Mouse (Mus musculus) stomach, postnatal 0 days (tissue): ENCODE measurements at regions not wholly inside any gene's neighbourhood (a gene's known extent, or its start where the extent isn't known, plus 50 kb on each side); places are given as distances from the start of the nearest gene placed in this dataset.

ENCODE experiments used
- ATAC-seq: fragments of 200-750 bp; cut with Nextera tagmentation; 2 replicates; pipeline ENCODE4 v1.8.0; 2017; ENCODE audit not compliant: low FRiP score, low TSS enrichment
- DNase-seq: peaks from one replicate; pipeline ENCODE4 v3.0.0-alpha.2; 2016; ENCODE audit warnings: low spot score
- H3K27ac ChIP-seq: fragments of 300-500 bp; sonication (generic); replicated peaks from 2 replicates; pipeline ENCODE4 v1.5.1; 2014; ENCODE audit warnings: mild to moderate bottlenecking, control low read depth
- H3K27me3 ChIP-seq: fragments of 300-500 bp; sonication (generic); 2 replicates; pipeline ENCODE4 v1.6.1; 2014; ENCODE audit warnings: low read length; ENCODE audit not compliant: control insufficient read depth, insufficient read depth
- H3K36me3 ChIP-seq: fragments of 300-500 bp; sonication (generic); 2 replicates; pipeline ENCODE4 v1.6.1; 2014; ENCODE audit warnings: low read length, mixed read lengths; ENCODE audit not compliant: control insufficient read depth, insufficient read depth
- H3K4me1 ChIP-seq: fragments of 300-500 bp; sonication (generic); replicated peaks from 2 replicates; pipeline ENCODE4 v1.6.1; 2014; ENCODE audit warnings: antibody characterized with exemption; ENCODE audit not compliant: control insufficient read depth, insufficient read depth
- H3K4me2 ChIP-seq: fragments of 300-500 bp; sonication (generic); replicated peaks from 2 replicates; pipeline ENCODE4 v1.6.1; 2014; ENCODE audit warnings: low read depth, mild to moderate bottlenecking, control low read depth, moderate library complexity
- H3K4me3 ChIP-seq: fragments of 300-500 bp; sonication (generic); 2 replicates; pipeline ENCODE4 v1.5.1; 2014; ENCODE audit warnings: low read depth, low read length, control low read depth
- H3K9ac ChIP-seq: fragments of 300-500 bp; sonication (generic); 2 replicates; pipeline ENCODE4 v1.6.1; 2014; ENCODE audit warnings: mild to moderate bottlenecking, low read length, control low read depth, mixed read lengths
- H3K9me3 ChIP-seq: fragments of 300-500 bp; sonication (generic); 2 replicates; pipeline ENCODE4 v1.6.1; 2016; ENCODE audit warnings: low read length; ENCODE audit not compliant: control insufficient read depth
- CTCF ChIP-seq: IDR thresholded peaks from 2 replicates; pipeline ENCODE4 v1.5.1; 2016; ENCODE audit warnings: antibody characterized with exemption, low read depth, mild to moderate bottlenecking, moderate library complexity
- EP300 ChIP-seq: optimal IDR thresholded peaks from 2 replicates; pipeline ENCODE3; 2016; ENCODE audit warnings: antibody characterized with exemption
- WGBS: fragments of 180-500 bp; shearing (Covaris S2); extraction: QIAGEN DNeasy Blood & Tissue Kit; methylation state at CpG from one replicate; pipeline ENCODE4 v1.1.7; 2014; 5-methylcytosine and 5-hydroxymethylcytosine counted together

DNA sequence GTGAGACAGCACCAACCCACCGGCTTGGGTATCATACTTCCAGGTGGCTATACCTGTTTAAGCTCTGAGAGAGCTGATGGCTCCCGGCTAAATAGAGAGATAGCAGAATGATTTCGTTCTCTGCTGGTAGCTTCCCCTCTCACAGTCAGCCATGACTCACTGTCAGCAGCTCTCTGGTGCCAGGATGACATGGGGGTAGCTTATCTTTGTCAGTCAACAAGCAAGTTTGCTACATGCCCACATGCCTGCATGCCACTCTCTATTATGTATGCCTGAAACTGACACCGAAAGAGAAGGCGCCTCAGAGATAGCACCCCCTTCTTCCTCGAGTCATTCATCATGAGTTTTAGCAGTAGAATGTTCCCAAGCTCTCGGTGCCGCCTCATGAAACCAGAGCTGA lies 419.2 kb downstream of the Dmrt2 start:
- DNase-seq (no peak), ATAC-seq (no peak)
- WGBS, result 51% methylated on average over 8 of the region's 8 CpGs
- no peak overlapping the region for H3K4me3 ChIP-seq
- H3K27ac ChIP-seq, result no peak overlapping the region
- H3K27me3 ChIP-seq, result no peaks in the 10 kb centered on the region
- no peak overlapping the region for H3K4me2 ChIP-seq
- no peaks in the 10 kb centered on the region for H3K4me1 ChIP-seq
- H3K36me3 ChIP-seq, result no peaks in the 10 kb centered on the region
- TF ChIP-seq EP300, result no peak
- TF ChIP-seq CTCF, result no peak
- H3K9me3 ChIP-seq, result no peaks in the 10 kb centered on the region
- H3K9ac ChIP-seq, result no peak overlapping the region

DNA sequence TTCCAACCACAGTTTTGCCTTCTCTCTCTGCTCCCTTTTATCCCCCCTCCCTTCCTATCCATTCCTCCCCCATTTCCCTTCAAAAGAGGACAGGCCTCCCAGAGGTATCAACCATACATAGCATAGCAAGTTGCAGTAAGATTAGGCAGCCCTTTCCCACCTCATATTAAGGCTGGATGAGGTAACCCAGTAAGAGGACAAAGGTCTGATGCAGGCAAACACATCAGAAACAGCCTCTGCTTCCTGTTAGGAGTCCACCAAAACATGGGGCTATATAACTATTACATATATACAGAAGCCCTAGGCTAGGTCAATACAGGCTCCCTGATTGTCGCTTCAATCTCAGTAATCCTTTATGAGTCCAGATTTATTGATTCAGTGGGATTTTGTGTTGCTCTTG lies 421.6 kb downstream of the Dmrt2 start:
- 97% methylated on average over 1 of the region's 1 CpGs for WGBS
- H3K9me3 ChIP-seq, result no peaks in the 10 kb centered on the region
- ATAC-seq, result no peak
- TF ChIP-seq EP300, result no peak
- TF ChIP-seq CTCF, result no peak
- no peaks in the 10 kb centered on the region for H3K4me1 ChIP-seq
- no peak for DNase-seq
- H3K36me3 ChIP-seq, result no peaks in the 10 kb centered on the region
- H3K9ac ChIP-seq, result no peak overlapping the region
- no peaks in the 10 kb centered on the region for H3K27me3 ChIP-seq
- H3K4me3 ChIP-seq, result no peak overlapping the region
- no peak overlapping the region for H3K27ac ChIP-seq
- H3K4me2 ChIP-seq, result no peak overlapping the region

DNA sequence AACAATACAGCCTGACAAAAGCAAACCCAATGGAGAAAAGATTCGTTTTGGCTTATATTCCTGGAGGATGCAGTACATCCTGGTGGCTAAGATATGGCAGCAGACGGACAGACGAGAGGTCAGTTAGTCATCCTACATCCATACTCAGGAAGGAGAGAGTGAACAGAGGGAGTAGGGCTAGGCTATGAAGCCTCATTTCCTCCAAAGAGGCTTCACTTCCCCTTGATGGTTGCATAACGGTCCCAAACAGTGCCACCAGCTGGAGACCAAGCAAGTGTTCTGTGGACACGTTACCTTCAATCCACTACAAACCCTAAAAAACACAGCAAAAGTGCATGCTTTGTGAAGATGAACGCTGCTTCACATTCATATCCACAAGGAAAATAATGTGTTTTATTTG lies 442.1 kb downstream of the Dmrt2 start:
- Histone ChIP-seq H3K4me3 (no peak overlapping the region), H3K9ac (no peak overlapping the region), H3K9me3 (no peaks in the 10 kb centered on the region), H3K4me2 (no peak overlapping the region), H3K36me3 (no peaks in the 10 kb centered on the region), H3K27ac (no peak overlapping the region), H3K27me3 (no peaks in the 10 kb centered on the region), H3K4me1 (no peaks in the 10 kb centered on the region)
- DNase-seq (no peak), ATAC-seq (no peak)
- TF ChIP-seq EP300 (no peak), CTCF (no peak)
- WGBS, result 79% methylated on average over 6 of the region's 6 CpGs

DNA sequence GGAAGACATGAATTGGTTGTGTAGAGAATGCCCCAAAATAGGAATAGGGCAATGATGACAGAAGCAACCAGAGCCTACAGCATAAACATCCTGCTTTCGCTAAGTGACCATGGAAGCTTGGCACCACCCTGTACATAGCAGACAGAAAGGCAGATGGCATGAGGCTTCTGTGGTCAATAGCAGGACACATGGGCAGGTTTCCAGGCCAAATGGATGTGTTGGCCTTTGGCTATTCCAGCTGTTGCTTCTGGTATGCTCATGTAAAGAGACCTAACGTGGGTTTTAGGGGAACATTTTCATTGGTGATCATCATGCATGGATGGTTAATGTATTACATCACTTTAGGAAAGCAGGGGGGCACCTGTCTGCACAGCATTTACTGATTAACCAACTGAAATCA lies 456.2 kb downstream of the Dmrt2 start:
- H3K27ac ChIP-seq, result no peak overlapping the region
- H3K36me3 ChIP-seq, result no peaks in the 10 kb centered on the region
- no peaks in the 10 kb centered on the region for H3K27me3 ChIP-seq
- DNase-seq, result no peak
- H3K9ac ChIP-seq, result no peak overlapping the region
- no peaks in the 10 kb centered on the region for H3K9me3 ChIP-seq
- H3K4me2 ChIP-seq, result no peak overlapping the region
- no peak overlapping the region for H3K4me3 ChIP-seq
- ATAC-seq, result no peak
- TF ChIP-seq EP300 (no peak), CTCF (no peak)
- 73% methylated on average over 2 of the region's 2 CpGs for WGBS
- H3K4me1 ChIP-seq, result no peaks in the 10 kb centered on the region

DNA sequence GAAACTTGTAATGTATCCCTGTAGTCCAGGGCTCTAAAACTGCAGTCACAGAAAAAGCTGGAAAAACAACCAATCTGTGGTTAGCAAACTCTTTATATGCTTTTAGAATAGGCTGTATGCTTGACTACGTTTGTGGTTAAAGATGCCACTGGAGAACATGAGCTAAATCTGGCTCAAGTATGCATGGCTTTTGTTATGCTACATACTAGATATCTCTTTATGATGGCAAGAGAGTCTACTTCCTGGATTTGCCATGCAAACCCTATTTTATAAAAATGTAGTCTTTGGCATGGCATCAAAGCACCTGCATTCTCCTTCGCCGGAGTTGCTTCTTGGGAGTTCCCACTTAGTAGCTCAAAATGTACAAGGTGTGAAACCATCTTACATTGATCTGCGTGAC lies 462.2 kb downstream of the Dmrt2 start:
- H3K27ac ChIP-seq, result no peak overlapping the region
- ATAC-seq (no peak), DNase-seq (no peak)
- no peaks in the 10 kb centered on the region for H3K9me3 ChIP-seq
- H3K36me3 ChIP-seq, result no peaks in the 10 kb centered on the region
- WGBS, result 72% methylated on average over 4 of the region's 4 CpGs
- H3K4me2 ChIP-seq, result no peak overlapping the region
- no peaks in the 10 kb centered on the region for H3K4me1 ChIP-seq
- no peak overlapping the region for H3K4me3 ChIP-seq
- H3K27me3 ChIP-seq, result no peaks in the 10 kb centered on the region
- H3K9ac ChIP-seq, result no peak overlapping the region
- TF ChIP-seq EP300 (no peak), CTCF (no peak)

DNA sequence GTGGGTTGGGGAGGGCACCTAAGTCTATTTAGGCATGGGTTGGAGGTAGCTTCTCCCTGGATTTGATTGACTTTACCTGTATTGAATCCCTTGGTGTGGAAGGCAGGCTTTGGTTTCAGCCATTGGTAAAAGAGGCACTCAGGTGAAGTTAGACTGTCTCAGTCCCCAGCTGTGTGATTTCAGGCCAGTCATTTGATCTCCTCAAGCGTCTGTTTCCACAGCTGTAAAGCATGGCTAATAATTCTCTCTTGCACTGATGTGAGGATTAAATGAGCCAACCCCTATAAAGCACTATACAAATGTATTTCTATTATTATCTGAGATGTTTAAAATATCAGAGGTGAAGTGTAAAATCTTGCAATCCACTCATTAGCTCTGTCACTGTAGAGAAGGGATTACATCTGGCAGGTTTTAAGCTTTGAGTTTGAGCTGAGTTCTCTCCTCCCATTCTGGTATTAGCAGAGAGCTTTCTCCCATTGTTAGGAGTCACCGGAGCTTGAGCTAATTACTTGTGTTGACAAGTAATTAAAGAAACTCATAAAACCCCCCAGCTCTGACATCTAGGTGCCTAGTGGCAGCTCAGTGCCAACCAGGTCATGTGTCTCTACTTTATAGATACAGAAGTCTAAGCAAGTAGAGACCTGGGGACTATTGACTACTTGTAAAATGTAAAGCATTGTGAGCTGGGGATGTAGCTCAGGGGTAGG lies 463.3 kb downstream of the Dmrt2 start:
- DNase-seq (no peak), ATAC-seq (no peak)
- H3K4me3 ChIP-seq, result no peak overlapping the region
- TF ChIP-seq EP300 (no peak), CTCF (no peak)
- no peak overlapping the region for H3K27ac ChIP-seq
- H3K27me3 ChIP-seq, result no peaks in the 10 kb centered on the region
- 14% methylated on average over 2 of the region's 2 CpGs for WGBS
- H3K36me3 ChIP-seq, result no peaks in the 10 kb centered on the region
- no peak overlapping the region for H3K4me2 ChIP-seq
- no peaks in the 10 kb centered on the region for H3K4me1 ChIP-seq
- no peak overlapping the region for H3K9ac ChIP-seq
- H3K9me3 ChIP-seq, result no peaks in the 10 kb centered on the region
